Mouse (Mus musculus) embryonic facial prominence, embryonic 15.5 days (tissue): Measurements from ENCODE around the gene Nhsl1. TPM values are rescaled to one million over a fixed set of nuclear protein-coding genes. Genes with fewer than 3 reads are reported as not detected.

Experiments
- ATAC-seq: fragments of 200-750 bp; cut with Nextera tagmentation; 2 replicates; pipeline ENCODE4 v1.8.0; 2017; ENCODE audit warnings: low read depth, moderate TSS enrichment; ENCODE audit not compliant: insufficient number of reproducible peaks, low FRiP score, low TSS enrichment
- H3K27ac ChIP-seq: fragments of 300-500 bp; sonication (generic); replicated peaks from 2 replicates; pipeline ENCODE4 v1.5.1; 2015; ENCODE audit warnings: mild to moderate bottlenecking, inconsistent platforms
- H3K27me3 ChIP-seq: fragments of 300-500 bp; sonication (generic); 2 replicates; pipeline ENCODE4 v1.6.1; 2015; ENCODE audit warnings: inconsistent platforms
- H3K36me3 ChIP-seq: fragments of 300-500 bp; sonication (generic); 2 replicates; pipeline ENCODE4 v1.6.1; 2015; ENCODE audit warnings: mild to moderate bottlenecking, inconsistent platforms
- H3K4me1 ChIP-seq: fragments of 300-500 bp; sonication (generic); 2 replicates; pipeline ENCODE4 v1.6.1; 2015; ENCODE audit warnings: inconsistent platforms
- H3K4me2 ChIP-seq: fragments of 300-500 bp; sonication (generic); replicated peaks from 2 replicates; pipeline ENCODE4 v1.6.1; 2015; ENCODE audit warnings: mild to moderate bottlenecking, inconsistent platforms
- H3K4me3 ChIP-seq: fragments of 300-500 bp; sonication (generic); replicated peaks from 2 replicates; pipeline ENCODE4 v1.5.1; 2015; ENCODE audit warnings: mild to moderate bottlenecking, inconsistent platforms
- H3K9ac ChIP-seq: fragments of 300-500 bp; sonication (generic); 2 replicates; pipeline ENCODE4 v1.6.1; 2015; ENCODE audit warnings: inconsistent platforms
- H3K9me3 ChIP-seq: fragments of 300-500 bp; sonication (generic); replicated peaks from 2 replicates; pipeline ENCODE4 v1.6.1; 2016; ENCODE audit warnings: inconsistent platforms
- WGBS: fragments of 180-500 bp; shearing (Covaris S2); methylation state at CpG from one replicate; pipeline ENCODE4 v1.1.7; 2015; 5-methylcytosine and 5-hydroxymethylcytosine counted together
- polyA plus RNA-seq: library from polyadenylated mRNA; unstranded; fragments of >200 nt; fragmentation: Nextera tagmentation; extraction: Ambion mirVana; gene quantifications from 2 replicates; pipeline ENCODE4 v1.2.1, GENCODE M21; 2015

The Nhsl1 gene
- polyA plus RNA-seq, 1 experiment from 2014 or later, result 11.0 TPM

- H3K9me3 ChIP-seq, result no peaks in the 10 kb centered on the region
- no peak for ATAC-seq
Measured at GRCm38 (mm10) chr10:18420259-18421000, 101.6 kb downstream of the Nhsl1 start.

GRCm38 (mm10) chr10:18422968-18423367 lies 104.2 kb downstream of the Nhsl1 start:
- no peak for ATAC-seq
- Histone ChIP-seq H3K4me1 (peaks cover 6% of the 10 kb centered on the region), H3K27me3 (no peaks in the 10 kb centered on the region), H3K27ac (no peak overlapping the region), H3K9ac (no peak overlapping the region), H3K9me3 (no peaks in the 10 kb centered on the region), H3K36me3 (no peaks in the 10 kb centered on the region), H3K4me2 (no peak overlapping the region), H3K4me3 (no peak overlapping the region)
- WGBS, result 50% methylated on average over 3 of the region's 3 CpGs

More at GRCm38 (mm10) chr10:18420259-18421000, 101.6 kb downstream of the Nhsl1 start:
- Histone ChIP-seq H3K9ac (no peak overlapping the region), H3K4me3 (no peak overlapping the region), H3K27me3 (no peaks in the 10 kb centered on the region), H3K36me3 (no peaks in the 10 kb centered on the region), H3K4me1 (peaks cover 11% of the 10 kb centered on the region), H3K27ac (no peak overlapping the region), H3K4me2 (no peak overlapping the region)
- WGBS, result 81% methylated on average over 6 of the region's 6 CpGs

GRCm38 (mm10) chr10:18423557-18423956 lies 104.8 kb downstream of the Nhsl1 start:
- no peaks in the 10 kb centered on the region for H3K9me3 ChIP-seq
- no peak overlapping the region for H3K4me3 ChIP-seq
- no peaks in the 10 kb centered on the region for H3K27me3 ChIP-seq
- WGBS, result 63% methylated on average over 9 of the region's 9 CpGs
- ATAC-seq, result peak; percentile 39; the same call in 1 of the 2 replicates
- 0 out of 2 replicates have a peak, but pooled peaks cover 3% of the 10 kb centered on the region for H3K4me1 ChIP-seq
- H3K27ac ChIP-seq, result no peak overlapping the region
- no peak overlapping the region for H3K9ac ChIP-seq
- no peak overlapping the region for H3K4me2 ChIP-seq
- no peaks in the 10 kb centered on the region for H3K36me3 ChIP-seq

GRCm38 (mm10) chr10:18427866-18428265 lies 109.1 kb downstream of the Nhsl1 start:
- H3K27me3 ChIP-seq, result no peaks in the 10 kb centered on the region

GRCm38 (mm10) chr10:18429533-18429932 lies 110.7 kb downstream of the Nhsl1 start:
- ATAC-seq, result no peak
- no peak overlapping the region for H3K4me3 ChIP-seq
- H3K9ac ChIP-seq, result no peak overlapping the region
- H3K4me2 ChIP-seq, result no peak overlapping the region
- 91% methylated on average over 3 of the region's 3 CpGs for WGBS
- peaks cover 20% of the 10 kb centered on the region for H3K4me1 ChIP-seq
- peaks cover 5% of the 10 kb centered on the region; the same call in 1 of the 2 replicates for H3K36me3 ChIP-seq
- H3K27me3 ChIP-seq, result no peaks in the 10 kb centered on the region
- H3K27ac ChIP-seq, result peak overlapping the region; percentile 6; the same call in 1 of the 2 replicates
- H3K9me3 ChIP-seq, result no peaks in the 10 kb centered on the region

More at GRCm38 (mm10) chr10:18427866-18428265, 109.1 kb downstream of the Nhsl1 start:
- Histone ChIP-seq H3K4me1 (0 out of 2 replicates have a peak, but pooled peaks cover 18% of the 10 kb centered on the region), H3K27ac (no peak overlapping the region), H3K9ac (no peak overlapping the region), H3K36me3 (peaks cover 5% of the 10 kb centered on the region; the same call in 1 of the 2 replicates), H3K4me3 (no peak overlapping the region), H3K9me3 (no peaks in the 10 kb centered on the region), H3K4me2 (no peak overlapping the region)
- 90% methylated on average over 9 of the region's 9 CpGs for WGBS
- ATAC-seq, result no peak

- Histone ChIP-seq H3K9me3 (no peaks in the 10 kb centered on the region), H3K4me2 (no peak overlapping the region), H3K27me3 (no peaks in the 10 kb centered on the region), H3K4me1 (peaks cover 26% of the 10 kb centered on the region), H3K4me3 (no peak overlapping the region), H3K27ac (peak overlapping the region; percentile 81; the same call in 1 of the 2 replicates), H3K36me3 (peaks cover 5% of the 10 kb centered on the region; the same call in 1 of the 2 replicates), H3K9ac (no peak overlapping the region)
- peak; percentile 69 for ATAC-seq
- WGBS, result 73% methylated on average over 8 of the region's 8 CpGs
Measured at GRCm38 (mm10) chr10:18430141-18430540, 111.4 kb downstream of the Nhsl1 start.

GRCm38 (mm10) chr10:18430973-18431372 lies 112.2 kb downstream of the Nhsl1 start:
- Histone ChIP-seq H3K4me1 (peaks cover 34% of the 10 kb centered on the region), H3K36me3 (peaks cover 5% of the 10 kb centered on the region; the same call in 1 of the 2 replicates), H3K4me3 (peak overlapping the region; percentile 46), H3K27me3 (no peaks in the 10 kb centered on the region), H3K27ac (peak overlapping the region; percentile 81), H3K9ac (peak overlapping the region; percentile 50), H3K4me2 (peak overlapping the region; percentile 64), H3K9me3 (no peaks in the 10 kb centered on the region)
- under 1% methylated on average over 18 of the region's 18 CpGs for WGBS
- peak; percentile 85 for ATAC-seq

GRCm38 (mm10) chr10:18431546-18431945 lies 112.8 kb downstream of the Nhsl1 start:
- Histone ChIP-seq H3K4me1 (peaks cover 40% of the 10 kb centered on the region), H3K9ac (no peak overlapping the region), H3K27ac (0 out of 2 replicates have a peak overlapping the region, but pooled peaks have one; percentile 39), H3K4me2 (peak overlapping the region; percentile 64), H3K9me3 (no peaks in the 10 kb centered on the region), H3K27me3 (no peaks in the 10 kb centered on the region), H3K4me3 (peak overlapping the region; percentile 46), H3K36me3 (peaks cover 5% of the 10 kb centered on the region; the same call in 1 of the 2 replicates)
- no peak for ATAC-seq
- 71% methylated on average over 3 of the region's 3 CpGs for WGBS

- 34% methylated on average over 6 of the region's 6 CpGs for WGBS
- H3K9me3 ChIP-seq, result no peaks in the 10 kb centered on the region
- H3K4me3 ChIP-seq, result no peak overlapping the region
- ATAC-seq, result peak; percentile 17; the same call in 1 of the 2 replicates
- H3K4me1 ChIP-seq, result peaks cover 53% of the 10 kb centered on the region
- no peaks in the 10 kb centered on the region for H3K36me3 ChIP-seq
- H3K27ac ChIP-seq, result peak overlapping the region; percentile 91
- H3K4me2 ChIP-seq, result peak overlapping the region; percentile 12; the same call in 1 of the 2 replicates
- no peak overlapping the region for H3K9ac ChIP-seq
- no peaks in the 10 kb centered on the region for H3K27me3 ChIP-seq
Measured at GRCm38 (mm10) chr10:18435454-18435853, 116.7 kb downstream of the Nhsl1 start.

GRCm38 (mm10) chr10:18435938-18436337 lies 117.2 kb downstream of the Nhsl1 start:
- Histone ChIP-seq H3K4me1 (peaks cover 49% of the 10 kb centered on the region), H3K9me3 (no peaks in the 10 kb centered on the region), H3K4me3 (no peak overlapping the region), H3K36me3 (no peaks in the 10 kb centered on the region), H3K9ac (no peak overlapping the region), H3K4me2 (peak overlapping the region; percentile 12; the same call in 1 of the 2 replicates), H3K27ac (peak overlapping the region; percentile 91), H3K27me3 (no peaks in the 10 kb centered on the region)
- peak; percentile 72 for ATAC-seq
- WGBS, result 12% methylated on average over 7 of the region's 7 CpGs

- WGBS, result 43% methylated on average over 2 of the region's 2 CpGs
- no peaks in the 10 kb centered on the region for H3K27me3 ChIP-seq
- H3K4me3 ChIP-seq, result no peak overlapping the region
- no peak overlapping the region for H3K4me2 ChIP-seq
- peak overlapping the region; percentile 73 for H3K27ac ChIP-seq
- H3K9ac ChIP-seq, result no peak overlapping the region
- no peaks in the 10 kb centered on the region for H3K36me3 ChIP-seq
- peaks cover 43% of the 10 kb centered on the region for H3K4me1 ChIP-seq
- no peak for ATAC-seq
- no peaks in the 10 kb centered on the region for H3K9me3 ChIP-seq
Measured at GRCm38 (mm10) chr10:18437584-18437983, 118.8 kb downstream of the Nhsl1 start.
